ENCODE assay signal across 9 mouse cellular contexts in the genomic region with DNA sequence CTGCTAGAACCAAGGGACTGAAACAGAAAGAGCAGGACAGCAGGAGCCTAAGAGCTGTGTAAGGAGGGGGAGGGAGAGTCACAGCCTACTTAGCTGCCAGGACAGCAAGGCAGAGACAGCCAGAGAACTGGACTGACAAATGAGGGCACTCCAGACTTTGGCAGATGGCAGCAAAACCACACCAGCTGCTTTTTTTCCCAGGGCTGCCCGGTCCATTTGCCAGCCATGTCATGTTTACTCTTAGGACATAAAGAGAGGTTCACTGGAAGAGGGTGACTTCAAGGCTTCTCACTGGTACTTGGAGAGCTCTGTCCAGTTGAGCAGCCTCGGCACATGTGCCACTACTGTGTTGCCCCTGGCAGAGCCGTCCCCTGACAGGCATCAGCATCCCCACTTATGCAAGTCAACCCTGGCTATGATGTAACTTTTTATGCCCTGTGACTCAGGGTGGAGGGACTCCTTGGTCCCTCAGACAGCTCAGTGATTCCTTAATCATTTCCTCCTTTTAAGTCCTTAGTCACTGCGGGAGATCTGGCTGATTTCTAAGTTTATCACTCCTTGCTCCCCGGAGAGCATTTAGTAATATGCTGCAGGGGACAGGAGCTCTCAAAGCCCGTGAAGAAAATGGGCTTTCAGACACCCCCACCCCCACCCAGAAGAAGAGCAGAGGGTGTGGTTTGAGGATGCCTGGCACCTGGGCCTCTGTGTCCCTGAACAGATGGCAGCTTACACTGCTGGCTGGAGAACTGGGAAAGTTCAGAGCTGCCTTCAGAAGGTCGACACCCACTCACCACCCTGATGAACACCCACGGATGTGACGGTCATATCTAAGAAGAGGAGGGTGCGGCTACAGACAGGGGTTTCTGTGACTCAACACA. TPM values are rescaled to one million over a fixed set of nuclear protein-coding genes. Genes with fewer than 3 reads are reported as not detected.
A peak's percentile ranks its signal among the peaks of the same experiment; 100 is the strongest.
DNase-seq lines count a peak whose midpoint lies in the region; ATAC-seq and TF ChIP-seq lines count a peak whose summit lies in the region.
"Had no signal": no experiment of that assay in that cellular context is flagged by ENCODE, and none has a peak within 500 bp of the region (broad histone marks: within the 10 kb centered on the region; RNA-seq: fewer than 3 reads in every experiment).

No protein-coding gene starts in this region.

- peak; percentile 63 to 85 for DNase-seq in adrenal gland, adult (ENCODE audit: inconsistent age in 2 of 2, low spot score in 1 of 2)
- DNase-seq in adrenal gland, postnatal 4 days (ENCODE audit: low spot score in 2 of 2), result no peak
- DNase-seq in lung, postnatal 0 days (ENCODE audit: low spot score), result peak; percentile 33
- DNase-seq in lung, adult 2 months, result no peak
- peak; percentile 25 to 29 for DNase-seq in right cerebral cortex, postnatal 36 days (ENCODE audit: low spot score in 2 of 2)
- DNase-seq in liver, postnatal 0 days, result no peak
- DNase-seq in B cell, adult 2 months, result no peak
- DNase-seq: kidney, adult 11 months had no signal

- H3K9ac ChIP-seq in lung, postnatal 0 days (replicated peaks; ENCODE audit: low read depth), result no peak overlapping the region
- H3K9ac ChIP-seq in hindbrain, embryonic 15.5 days, result no peak overlapping the region
- H3K9ac ChIP-seq in liver, postnatal 0 days (replicated peaks), result no peak overlapping the region

- TF ChIP-seq CTCF in lung, postnatal 0 days (IDR thresholded peaks at IDR 0.05), result no peak
- no peak for TF ChIP-seq CTCF in lung, adult 2 months (IDR thresholded peaks at IDR 0.05; ENCODE audit: insufficient read depth, low read length)
- TF ChIP-seq CTCF in liver, postnatal 0 days (IDR thresholded peaks at IDR 0.05; ENCODE audit: low read depth), result no peak

- no peak overlapping the region for H3K27ac ChIP-seq in lung, postnatal 0 days (ENCODE audit: low read length)
- H3K27ac ChIP-seq in hindbrain, embryonic 15.5 days (replicated peaks), result peak overlapping the region; percentile 57
- no peak overlapping the region for H3K27ac ChIP-seq in liver, postnatal 0 days (ENCODE audit: low read depth)

- no peak for TF ChIP-seq POLR2A in lung, adult 2 months (IDR thresholded peaks at IDR 0.05; ENCODE audit: borderline replicate concordance, extremely low read depth, low read depth, low read length)

- H3K4me2 ChIP-seq in lung, postnatal 0 days (replicated peaks; ENCODE audit: low read depth, low read length), result no peak overlapping the region
- H3K4me2 ChIP-seq in hindbrain, embryonic 15.5 days, result no peak overlapping the region
- H3K4me2 ChIP-seq in liver, postnatal 0 days (ENCODE audit: low read depth, low read length), result no peak overlapping the region

- H3K4me3 ChIP-seq in lung, postnatal 0 days (ENCODE audit: low read depth, low read length), result no peak overlapping the region
- H3K4me3 ChIP-seq in lung, adult 2 months (replicated peaks; ENCODE audit: extremely low read depth, low read depth, low read length), result no peak overlapping the region
- H3K4me3 ChIP-seq in hindbrain, embryonic 15.5 days, result no peak overlapping the region
- no peak overlapping the region for H3K4me3 ChIP-seq in liver, postnatal 0 days (ENCODE audit: low read depth, low read length)

- no peak for TF ChIP-seq EP300 in lung, postnatal 0 days (IDR thresholded peaks at IDR 0.05)
- no peak for TF ChIP-seq EP300 in liver, postnatal 0 days (IDR thresholded peaks at IDR 0.05; ENCODE audit: low read depth)

- H3K9me3 ChIP-seq in lung, postnatal 0 days (ENCODE audit: low read length), result no peaks in the 10 kb centered on the region
- no peaks in the 10 kb centered on the region for H3K9me3 ChIP-seq in hindbrain, embryonic 15.5 days
- H3K9me3 ChIP-seq in liver, postnatal 0 days (ENCODE audit: low read length), result no peaks in the 10 kb centered on the region

- peak; percentile 68 for ATAC-seq in lung, postnatal 0 days
- peak; percentile 91 for ATAC-seq in hindbrain, embryonic 15.5 days (ENCODE audit: low FRiP score, low read depth)
- ATAC-seq in liver, postnatal 0 days, result no peak

- H3K27me3 ChIP-seq in lung, postnatal 0 days (replicated peaks; ENCODE audit: insufficient read depth, low read length), result no peaks in the 10 kb centered on the region
- no peaks in the 10 kb centered on the region for H3K27me3 ChIP-seq in hindbrain, embryonic 15.5 days
- H3K27me3 ChIP-seq in liver, postnatal 0 days (ENCODE audit: insufficient read depth, low read length), result no peaks in the 10 kb centered on the region

- 33% methylated on average over 10 of the region's 10 CpGs for WGBS in lung, postnatal 0 days
- WGBS in lung, adult 2 months, result 32% methylated on average over 10 of the region's 10 CpGs
- WGBS in hindbrain, embryonic 15.5 days, result 32% methylated on average over 10 of the region's 10 CpGs
- WGBS in liver, postnatal 0 days (ENCODE audit: insufficient replicate concordance), result 29% methylated on average over 10 of the region's 10 CpGs

- H3K4me1 ChIP-seq in lung, postnatal 0 days (ENCODE audit: insufficient read depth, low read depth, low read length), result no peaks in the 10 kb centered on the region
- no peaks in the 10 kb centered on the region for H3K4me1 ChIP-seq in lung, adult 2 months (ENCODE audit: control insufficient read depth, insufficient read depth, low read length)
- peaks cover 16% of the 10 kb centered on the region for H3K4me1 ChIP-seq in hindbrain, embryonic 15.5 days (replicated peaks)
- peaks cover 3% of the 10 kb centered on the region; the same call in 1 of the 2 replicates for H3K4me1 ChIP-seq in liver, postnatal 0 days (ENCODE audit: insufficient read depth)

- H3K36me3 ChIP-seq in lung, postnatal 0 days (ENCODE audit: insufficient read depth, low read length), result no peaks in the 10 kb centered on the region
- H3K36me3 ChIP-seq in hindbrain, embryonic 15.5 days, result no peaks in the 10 kb centered on the region
- H3K36me3 ChIP-seq in liver, postnatal 0 days (replicated peaks; ENCODE audit: insufficient read depth, low read length), result no peaks in the 10 kb centered on the region

RNA-seq across cellular contexts. Expression of a gene that starts 23.6 kb away (rescaled TPM):
- not detected for total RNA-seq in adrenal gland, postnatal 4 days (2021)
- polyA plus RNA-seq in lung, postnatal 0 days (2015; fragmentation: Nextera tagmentation; extraction: Ambion mirVana), result 1.0 TPM in 2 replicates
- 0.05 TPM in 1 of 2 replicates, not detected in the other for polyA plus RNA-seq in lung, adult 2 months (2012; rRNA removed)
- polyA plus RNA-seq in hindbrain, embryonic 15.5 days (2015; fragmentation: Nextera tagmentation; extraction: Ambion mirVana), result 0.53 and 0.55 TPM in 2 replicates
- 2.4 and 2.7 TPM in 2 replicates for polyA plus RNA-seq in liver, postnatal 0 days (2015; fragmentation: Nextera tagmentation; extraction: Ambion mirVana)

RNA-seq across cellular contexts. Expression of a gene that starts 41.5 kb away (rescaled TPM):
- not detected for total RNA-seq in adrenal gland, postnatal 4 days (2021)
- 0.86 and 1.6 TPM in 2 replicates for polyA plus RNA-seq in lung, postnatal 0 days (2015; fragmentation: Nextera tagmentation; extraction: Ambion mirVana)
- polyA plus RNA-seq in lung, adult 2 months (2012; rRNA removed), result 0.79 and 1.2 TPM in 2 replicates
- 0.31 TPM in 1 of 2 replicates, not detected in the other for polyA plus RNA-seq in hindbrain, embryonic 15.5 days (2015; fragmentation: Nextera tagmentation; extraction: Ambion mirVana)
- not detected in 2 replicates for polyA plus RNA-seq in liver, postnatal 0 days (2015; fragmentation: Nextera tagmentation; extraction: Ambion mirVana)

Comparison
In these comparisons a context has a peak if more than half of its experiments do, and no peak if none do; other contexts are left out.
1. DNase-seq: peak in adrenal gland, adult (2 of 2), lung, postnatal 0 days (single experiment) and right cerebral cortex, postnatal 36 days (2 of 2); none in adrenal gland, postnatal 4 days (0 of 2), lung, adult 2 months (single experiment), liver, postnatal 0 days (single experiment) and B cell, adult 2 months (0 of 2).